Mouse (Mus musculus): ENCODE measurements at regions not wholly inside any gene's neighbourhood (a gene's known extent, or its start where the extent isn't known, plus 50 kb on each side); places are given as distances from the start of the nearest gene placed in this dataset.

DNA sequence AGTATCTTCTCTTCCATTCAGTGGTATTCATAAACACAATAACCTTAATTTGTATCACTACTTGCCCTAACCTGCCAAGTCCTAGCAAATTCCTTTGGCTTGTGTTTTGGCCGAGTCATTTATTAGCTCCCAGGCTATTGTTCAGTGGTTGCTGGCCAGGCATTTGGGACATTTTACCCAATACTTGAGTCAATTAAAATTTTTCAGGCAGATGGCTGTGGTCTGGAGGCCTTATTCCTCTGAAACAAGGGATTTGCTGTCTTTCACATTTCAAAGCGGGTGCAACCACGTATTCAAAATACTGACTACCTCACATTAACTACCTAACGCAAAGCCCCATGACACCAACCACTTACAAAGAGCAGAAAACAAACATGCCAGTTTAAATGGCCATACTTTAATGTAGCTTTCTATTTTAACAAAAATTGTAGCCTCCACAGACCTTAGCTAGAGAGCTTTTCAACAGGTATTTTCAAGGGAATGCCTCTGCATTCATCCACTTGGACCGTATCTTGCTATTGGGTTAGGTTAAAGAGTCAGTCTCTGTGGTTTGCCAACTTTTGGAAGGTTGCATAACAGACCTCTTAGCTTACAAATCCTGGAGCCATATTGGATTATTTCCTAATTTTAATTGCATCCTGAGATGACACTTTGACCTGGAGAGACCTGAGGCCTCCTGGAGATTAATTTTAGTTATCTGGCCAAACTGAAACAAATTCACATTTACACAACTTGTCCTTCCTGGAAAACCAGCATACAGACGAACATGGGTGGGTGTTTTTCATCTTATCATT is 224.7 kb upstream of the Fam241a start:
- no peaks in the 10 kb centered on the region for H3K36me3 ChIP-seq (ENCODE audit: control insufficient read depth, insufficient read depth)
- H3K9me3 ChIP-seq (ENCODE audit: control insufficient read depth, low read length): no peaks in the 10 kb centered on the region
- no peak for ATAC-seq
- H3K4me3 ChIP-seq (replicated peaks; ENCODE audit: low read length): no peak overlapping the region
- no peaks in the 10 kb centered on the region for H3K4me1 ChIP-seq (replicated peaks; ENCODE audit: control insufficient read depth, insufficient read depth, low read length)
- 50% methylated on average over 6 of the region's 6 CpGs for WGBS
- H3K4me2 ChIP-seq (ENCODE audit: low read length): no peak overlapping the region
- H3K27me3 ChIP-seq (replicated peaks; ENCODE audit: control insufficient read depth, insufficient read depth, low read length): no peaks in the 10 kb centered on the region
- H3K27ac ChIP-seq (ENCODE audit: low read length): no peak overlapping the region
- H3K9ac ChIP-seq (replicated peaks; ENCODE audit: low read depth, low read length): no peak overlapping the region

- Histone ChIP-seq H3K36me3 (ENCODE audit: control insufficient read depth, insufficient read depth) (no peaks in the 10 kb centered on the region), H3K4me2 (ENCODE audit: low read length) (no peak overlapping the region), H3K27ac (ENCODE audit: low read length) (no peak overlapping the region), H3K27me3 (replicated peaks; ENCODE audit: control insufficient read depth, insufficient read depth, low read length) (no peaks in the 10 kb centered on the region), H3K9ac (replicated peaks; ENCODE audit: low read depth, low read length) (no peak overlapping the region), H3K4me3 (replicated peaks; ENCODE audit: low read length) (no peak overlapping the region), H3K4me1 (replicated peaks; ENCODE audit: control insufficient read depth, insufficient read depth, low read length) (no peaks in the 10 kb centered on the region), H3K9me3 (ENCODE audit: control insufficient read depth, low read length) (no peaks in the 10 kb centered on the region)
- WGBS: 44% methylated on average over 3 of the region's 3 CpGs
- ATAC-seq: 0 out of 2 replicates have a peak, but pooled peaks have one; percentile 33
These were observed 217.1 kb upstream of the Fam241a start for GRCm38 (mm10) chr3:128113209-128113608.

DNA sequence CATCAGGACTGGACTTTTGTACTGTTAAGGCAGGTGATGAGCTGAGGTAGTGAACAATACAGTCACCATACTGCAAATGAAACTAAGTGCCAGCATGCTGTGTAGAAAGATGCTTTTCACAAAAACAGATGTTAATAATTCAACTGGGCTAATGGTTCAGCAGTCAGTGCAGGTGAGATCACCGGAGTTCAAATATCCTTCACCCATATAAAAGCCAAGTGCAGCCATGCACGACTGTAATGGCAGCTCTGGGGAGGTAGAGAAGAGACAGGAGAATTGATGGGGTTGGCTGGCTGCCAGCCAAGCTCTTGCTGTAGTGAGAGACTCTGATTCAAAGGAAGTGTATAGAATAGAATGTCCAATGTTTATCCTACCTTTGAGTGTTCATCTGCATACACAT is 214.3 kb upstream of the Fam241a start:
- ATAC-seq: no peak
- Histone ChIP-seq H3K36me3 (ENCODE audit: control insufficient read depth, insufficient read depth) (no peaks in the 10 kb centered on the region), H3K9me3 (ENCODE audit: control insufficient read depth, low read length) (no peaks in the 10 kb centered on the region), H3K4me2 (ENCODE audit: low read length) (no peak overlapping the region), H3K4me1 (replicated peaks; ENCODE audit: control insufficient read depth, insufficient read depth, low read length) (no peaks in the 10 kb centered on the region), H3K9ac (replicated peaks; ENCODE audit: low read depth, low read length) (no peak overlapping the region), H3K27me3 (replicated peaks; ENCODE audit: control insufficient read depth, insufficient read depth, low read length) (no peaks in the 10 kb centered on the region), H3K27ac (ENCODE audit: low read length) (no peak overlapping the region), H3K4me3 (replicated peaks; ENCODE audit: low read length) (no peak overlapping the region)
- WGBS: 63% methylated on average over 2 of the region's 2 CpGs

DNA sequence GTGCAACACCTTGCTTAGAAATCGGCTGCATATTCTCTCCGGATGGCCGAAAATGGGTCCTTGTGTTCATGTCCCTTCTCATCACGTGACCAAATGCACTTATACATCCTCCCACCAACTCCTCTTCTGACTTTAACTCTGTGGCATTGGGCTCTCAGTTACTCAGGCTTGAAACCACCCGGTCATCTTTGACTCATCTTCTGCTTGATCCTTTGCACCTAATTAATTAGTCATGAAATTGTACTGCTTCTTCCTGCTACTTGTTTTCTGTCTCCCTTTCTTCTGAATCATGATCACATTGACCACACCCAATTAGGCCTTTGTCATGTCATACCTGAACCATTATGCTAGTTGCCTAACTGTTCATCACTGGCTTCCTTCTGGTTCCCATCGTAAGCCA is 208.4 kb upstream of the Fam241a start:
- H3K4me3 ChIP-seq (replicated peaks; ENCODE audit: low read length): no peak overlapping the region
- H3K27ac ChIP-seq (ENCODE audit: low read length): no peak overlapping the region
- no peaks in the 10 kb centered on the region for H3K9me3 ChIP-seq (ENCODE audit: control insufficient read depth, low read length)
- no peak overlapping the region for H3K4me2 ChIP-seq (ENCODE audit: low read length)
- no peaks in the 10 kb centered on the region for H3K27me3 ChIP-seq (replicated peaks; ENCODE audit: control insufficient read depth, insufficient read depth, low read length)
- H3K4me1 ChIP-seq (replicated peaks; ENCODE audit: control insufficient read depth, insufficient read depth, low read length): no peaks in the 10 kb centered on the region
- no peak for ATAC-seq
- 96% methylated on average over 6 of the region's 6 CpGs for WGBS
- H3K36me3 ChIP-seq (ENCODE audit: control insufficient read depth, insufficient read depth): no peaks in the 10 kb centered on the region
- H3K9ac ChIP-seq (replicated peaks; ENCODE audit: low read depth, low read length): no peak overlapping the region

DNA sequence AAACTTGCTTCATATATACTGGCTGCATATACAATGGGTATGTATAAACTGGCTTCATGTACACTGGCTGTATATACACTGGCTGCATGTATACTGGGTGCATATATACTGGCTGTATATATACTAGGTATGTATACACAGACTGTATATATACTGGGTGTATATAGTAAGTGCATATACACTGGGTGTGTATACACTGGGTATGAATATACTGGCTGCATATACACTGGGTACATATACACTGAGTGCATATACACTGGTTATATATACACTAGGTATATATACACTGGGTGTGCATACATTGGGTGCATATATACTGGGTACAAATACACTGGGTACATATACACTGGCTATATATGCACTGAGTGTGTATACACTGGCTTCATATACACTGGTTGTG is 196.9 kb upstream of the Fam241a start:
- no peaks in the 10 kb centered on the region for H3K9me3 ChIP-seq (ENCODE audit: control insufficient read depth, low read length)
- no peak overlapping the region for H3K27ac ChIP-seq (ENCODE audit: low read length)
- no peaks in the 10 kb centered on the region for H3K27me3 ChIP-seq (replicated peaks; ENCODE audit: control insufficient read depth, insufficient read depth, low read length)
- H3K9ac ChIP-seq (replicated peaks; ENCODE audit: low read depth, low read length): no peak overlapping the region
- ATAC-seq: no peak
- no peaks in the 10 kb centered on the region for H3K36me3 ChIP-seq (ENCODE audit: control insufficient read depth, insufficient read depth)
- no peak overlapping the region for H3K4me3 ChIP-seq (replicated peaks; ENCODE audit: low read length)
- H3K4me1 ChIP-seq (replicated peaks; ENCODE audit: control insufficient read depth, insufficient read depth, low read length): peaks cover 2% of the 10 kb centered on the region; the same call in 1 of the 2 replicates
- no peak overlapping the region for H3K4me2 ChIP-seq (ENCODE audit: low read length)

GRCm38 (mm10) chr3:128088207-128088606 is 192.1 kb upstream of the Fam241a start:
- Histone ChIP-seq H3K9me3 (ENCODE audit: control insufficient read depth, low read length) (no peaks in the 10 kb centered on the region), H3K4me1 (replicated peaks; ENCODE audit: control insufficient read depth, insufficient read depth, low read length) (no peaks in the 10 kb centered on the region; the same call in 1 of the 2 replicates), H3K4me3 (replicated peaks; ENCODE audit: low read length) (no peak overlapping the region), H3K36me3 (ENCODE audit: control insufficient read depth, insufficient read depth) (no peaks in the 10 kb centered on the region), H3K9ac (replicated peaks; ENCODE audit: low read depth, low read length) (no peak overlapping the region), H3K27ac (ENCODE audit: low read length) (no peak overlapping the region), H3K4me2 (ENCODE audit: low read length) (no peak overlapping the region), H3K27me3 (replicated peaks; ENCODE audit: control insufficient read depth, insufficient read depth, low read length) (no peaks in the 10 kb centered on the region)
- 25% methylated on average over 4 of the region's 4 CpGs for WGBS
- peak; percentile 99 for ATAC-seq

GRCm38 (mm10) chr3:128087163-128087562 is 191.0 kb upstream of the Fam241a start:
- H3K27ac ChIP-seq (ENCODE audit: low read length): no peak overlapping the region
- ATAC-seq: no peak
- no peak overlapping the region for H3K9ac ChIP-seq (replicated peaks; ENCODE audit: low read depth, low read length)
- H3K4me2 ChIP-seq (ENCODE audit: low read length): no peak overlapping the region
- no peaks in the 10 kb centered on the region for H3K36me3 ChIP-seq (ENCODE audit: control insufficient read depth, insufficient read depth)
- no peaks in the 10 kb centered on the region for H3K9me3 ChIP-seq (ENCODE audit: control insufficient read depth, low read length)
- 92% methylated on average over 10 of the region's 10 CpGs for WGBS
- no peaks in the 10 kb centered on the region for H3K27me3 ChIP-seq (replicated peaks; ENCODE audit: control insufficient read depth, insufficient read depth, low read length)
- H3K4me1 ChIP-seq (replicated peaks; ENCODE audit: control insufficient read depth, insufficient read depth, low read length): no peaks in the 10 kb centered on the region; the same call in 1 of the 2 replicates
- H3K4me3 ChIP-seq (replicated peaks; ENCODE audit: low read length): no peak overlapping the region

GRCm38 (mm10) chr3:128082463-128082862 is 186.3 kb upstream of the Fam241a start:
- Histone ChIP-seq H3K4me1 (replicated peaks; ENCODE audit: control insufficient read depth, insufficient read depth, low read length) (no peaks in the 10 kb centered on the region), H3K9ac (replicated peaks; ENCODE audit: low read depth, low read length) (no peak overlapping the region), H3K4me2 (ENCODE audit: low read length) (no peak overlapping the region), H3K4me3 (replicated peaks; ENCODE audit: low read length) (no peak overlapping the region), H3K27me3 (replicated peaks; ENCODE audit: control insufficient read depth, insufficient read depth, low read length) (no peaks in the 10 kb centered on the region), H3K27ac (ENCODE audit: low read length) (no peak overlapping the region), H3K36me3 (ENCODE audit: control insufficient read depth, insufficient read depth) (no peaks in the 10 kb centered on the region), H3K9me3 (ENCODE audit: control insufficient read depth, low read length) (no peaks in the 10 kb centered on the region)
- ATAC-seq: no peak
- WGBS: 66% methylated on average over 6 of the region's 6 CpGs

DNA sequence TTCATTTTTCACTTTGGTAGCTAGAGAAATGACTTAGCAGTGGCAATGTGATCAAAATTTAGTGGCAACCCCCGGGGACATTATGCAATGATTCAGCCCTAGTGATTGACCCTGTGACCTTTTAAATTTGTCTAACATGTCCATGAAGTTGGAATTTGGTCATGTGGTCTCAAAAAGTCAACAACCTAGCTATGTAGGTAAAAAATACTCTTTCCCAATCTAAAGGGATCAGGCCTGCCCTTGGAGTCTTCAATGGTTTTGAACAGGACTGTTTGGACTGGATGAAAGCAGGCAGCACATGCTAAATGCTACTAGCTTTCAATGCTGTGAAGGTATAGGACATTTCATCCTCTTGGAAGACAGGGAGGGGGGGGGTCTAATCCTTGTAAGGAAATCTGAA is 185.3 kb upstream of the Fam241a start:
- no peak for ATAC-seq
- Histone ChIP-seq H3K4me2 (ENCODE audit: low read length) (no peak overlapping the region), H3K27ac (ENCODE audit: low read length) (no peak overlapping the region), H3K36me3 (ENCODE audit: control insufficient read depth, insufficient read depth) (no peaks in the 10 kb centered on the region), H3K4me1 (replicated peaks; ENCODE audit: control insufficient read depth, insufficient read depth, low read length) (no peaks in the 10 kb centered on the region), H3K9me3 (ENCODE audit: control insufficient read depth, low read length) (no peaks in the 10 kb centered on the region), H3K27me3 (replicated peaks; ENCODE audit: control insufficient read depth, insufficient read depth, low read length) (no peaks in the 10 kb centered on the region), H3K9ac (replicated peaks; ENCODE audit: low read depth, low read length) (no peak overlapping the region), H3K4me3 (replicated peaks; ENCODE audit: low read length) (no peak overlapping the region)
- WGBS: 90% methylated on average over 1 of the region's 1 CpGs

DNA sequence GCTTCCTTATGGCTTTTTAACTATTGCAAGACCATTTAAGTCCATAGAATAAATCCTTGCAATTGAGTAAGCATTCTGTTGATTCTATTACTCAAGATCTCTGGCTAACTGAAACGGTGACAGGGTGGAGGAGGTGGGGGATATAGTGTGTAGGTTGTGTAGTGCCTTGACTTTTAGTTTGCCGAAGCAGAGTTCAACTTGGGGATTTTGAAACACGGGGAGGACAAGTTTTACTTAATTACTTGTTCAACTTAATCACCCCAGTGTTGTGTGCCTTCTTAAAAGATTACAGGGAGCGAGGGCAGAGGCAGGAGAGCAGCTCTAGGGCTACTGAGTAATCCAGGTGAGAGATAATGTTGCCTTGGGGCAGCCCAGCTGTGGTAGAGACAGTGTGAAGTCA is 171.7 kb upstream of the Fam241a start:
- ATAC-seq: no peak
- Histone ChIP-seq H3K27ac (ENCODE audit: low read length) (no peak overlapping the region), H3K9me3 (ENCODE audit: control insufficient read depth, low read length) (no peaks in the 10 kb centered on the region), H3K4me1 (replicated peaks; ENCODE audit: control insufficient read depth, insufficient read depth, low read length) (no peaks in the 10 kb centered on the region), H3K27me3 (replicated peaks; ENCODE audit: control insufficient read depth, insufficient read depth, low read length) (no peaks in the 10 kb centered on the region), H3K36me3 (ENCODE audit: control insufficient read depth, insufficient read depth) (no peaks in the 10 kb centered on the region), H3K4me2 (ENCODE audit: low read length) (no peak overlapping the region), H3K4me3 (replicated peaks; ENCODE audit: low read length) (no peak overlapping the region), H3K9ac (replicated peaks; ENCODE audit: low read depth, low read length) (no peak overlapping the region)
- 75% methylated on average over 4 of the region's 4 CpGs for WGBS

Measured in forebrain, embryonic 16.5 days (tissue).